Comparison of ENCODE assay signal across 28 mouse cellular contexts in the genomic region with DNA sequence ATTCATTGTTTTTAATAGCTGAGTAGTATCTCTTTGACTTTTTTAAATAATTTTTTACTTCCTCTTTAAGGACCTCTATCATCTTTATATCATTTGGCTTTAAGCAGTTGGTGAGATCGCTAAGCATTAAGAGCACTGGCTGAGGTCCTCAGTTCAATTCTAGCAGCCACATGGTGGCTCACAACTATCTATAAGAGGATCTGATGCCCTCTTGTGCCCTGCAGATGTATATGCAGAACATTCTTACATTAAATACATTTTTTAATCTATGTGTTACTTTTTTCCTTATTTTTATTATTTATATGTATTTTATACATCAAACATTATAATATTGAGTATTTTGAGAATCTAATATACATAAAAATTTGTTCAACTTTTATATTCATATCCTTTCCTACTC.
A peak's percentile ranks its signal among the peaks of the same experiment; 100 is the strongest.
DNase-seq lines count a peak whose midpoint lies in the region; ATAC-seq and TF ChIP-seq lines count a peak whose summit lies in the region.
"Had no signal": no experiment of that assay in that cellular context is flagged by ENCODE, and none has a peak within 500 bp of the region (broad histone marks: within the 10 kb centered on the region; RNA-seq: fewer than 3 reads in every experiment).

No protein-coding gene starts in this region.

- peak; percentile 5 for TF ChIP-seq RAD21 in MEL (IDR thresholded peaks at IDR 0.05; ENCODE audit: low read depth, low read length)

- no peak for TF ChIP-seq POLR2A in MEL (IDR thresholded peaks at IDR 0.05; ENCODE audit: control insufficient read depth in 1 of 2, insufficient read depth in 1 of 2, low read depth in 1 of 2, low read length in 2 of 2, poor library complexity in 1 of 2)
- TF ChIP-seq POLR2A in brain, embryonic 14.5 days (IDR thresholded peaks at IDR 0.05; ENCODE audit: borderline replicate concordance, extremely low read depth, insufficient read depth, insufficient read length, poor library complexity, severe bottlenecking): no peak

- peak in 1 of 3 experiments; percentile 33; a peak in 2 of 6 replicates for TF ChIP-seq CTCF in MEL (IDR thresholded peaks at IDR 0.05 in 2 of 3, conservative IDR thresholded peaks at IDR 0.05 in 1 of 3; ENCODE audit: control insufficient read depth in 1 of 3, insufficient read depth in 1 of 3, low read depth in 2 of 3, low read length in 3 of 3, poor library complexity in 1 of 3, severe bottlenecking in 1 of 3)
- no peak for TF ChIP-seq CTCF in brain, embryonic 14.5 days (IDR thresholded peaks at IDR 0.05; ENCODE audit: borderline replicate concordance, extremely low read depth, insufficient read depth, insufficient read length)

- no peak overlapping the region for H3K4me3 ChIP-seq in embryonic facial prominence, embryonic 14.5 days (ENCODE audit: low read depth, low read length)
- no peak overlapping the region for H3K4me3 ChIP-seq in embryonic facial prominence, embryonic 10.5 days
- H3K4me3 ChIP-seq in MEL (ENCODE audit: control insufficient read depth in 1 of 2, insufficient read depth in 1 of 2, low read depth in 2 of 2, low read length in 2 of 2): no peak overlapping the region
- H3K4me3 ChIP-seq in forebrain, embryonic 11.5 days (ENCODE audit: low read depth, low read length): no peak overlapping the region
- H3K4me3 ChIP-seq: forebrain, embryonic 10.5 days; heart, embryonic 10.5 days; hindbrain, embryonic 15.5 days; intestine, embryonic 15.5 days; limb, embryonic 12.5 days; neural tube, embryonic 12.5 days; stomach, embryonic 15.5 days had no signal

- no peak overlapping the region for H3K9ac ChIP-seq in embryonic facial prominence, embryonic 14.5 days (ENCODE audit: low read depth, low read length)
- no peak overlapping the region for H3K9ac ChIP-seq in MEL (ENCODE audit: control insufficient read depth, low read depth, low read length, poor library complexity, severe bottlenecking)
- no peak overlapping the region for H3K9ac ChIP-seq in forebrain, embryonic 11.5 days (ENCODE audit: low read length)
- H3K9ac ChIP-seq: hindbrain, embryonic 15.5 days; intestine, embryonic 15.5 days; limb, embryonic 12.5 days; neural tube, embryonic 12.5 days; stomach, embryonic 15.5 days had no signal

- H3K36me3 ChIP-seq in embryonic facial prominence, embryonic 14.5 days (ENCODE audit: control insufficient read depth, insufficient read depth, low read length): no peaks in the 10 kb centered on the region
- no peaks in the 10 kb centered on the region for H3K36me3 ChIP-seq in embryonic facial prominence, embryonic 10.5 days (replicated peaks)
- no peaks in the 10 kb centered on the region for H3K36me3 ChIP-seq in MEL (ENCODE audit: control insufficient read depth in 1 of 2, insufficient read depth in 2 of 2, low read length in 2 of 2)
- no peaks in the 10 kb centered on the region for H3K36me3 ChIP-seq in forebrain, embryonic 11.5 days (ENCODE audit: control insufficient read depth, insufficient read depth, low read length)
- H3K36me3 ChIP-seq: forebrain, embryonic 10.5 days; heart, embryonic 10.5 days; hindbrain, embryonic 15.5 days; intestine, embryonic 15.5 days; limb, embryonic 12.5 days; neural tube, embryonic 12.5 days; stomach, embryonic 15.5 days had no signal

- TF ChIP-seq EP300 in MEL (IDR thresholded peaks at IDR 0.05; ENCODE audit: low read depth in 1 of 2, low read length in 2 of 2): no peak

- peak; percentile 2 for DNase-seq in embryonic facial prominence, embryonic 14.5 days (ENCODE audit: low spot score)
- DNase-seq in embryonic facial prominence, embryonic 10.5 days (ENCODE audit: low spot score): no peak
- DNase-seq in 3T3-L1 (ENCODE audit: low read depth, low spot score): peak; percentile 3
- DNase-seq in MEL (ENCODE audit: low read depth, low spot score): peak; percentile 13
- DNase-seq in brain, embryonic 14.5 days (ENCODE audit: low read depth): peak; percentile 6
- no peak for DNase-seq in thymus, postnatal 36 days
- DNase-seq in retina, embryonic 14.5 days (ENCODE audit: low spot score): no peak
- DNase-seq in forebrain, embryonic 11.5 days (ENCODE audit: low spot score): no peak
- DNase-seq: adrenal gland, postnatal 10 days; cerebellum, adult 9-10 months; heart, postnatal 4 days; kidney, adult 8-10 months; kidney, postnatal 10 days; lung, adult 18-20 months; lung, postnatal 10 days; retina, postnatal 1 day; right cerebral cortex, postnatal 4 days; thymus, adult 18-20 months; thymus, postnatal 4 days had no signal

- H3K9me3 ChIP-seq in embryonic facial prominence, embryonic 14.5 days (ENCODE audit: control insufficient read depth, low read length): no peaks in the 10 kb centered on the region
- H3K9me3 ChIP-seq in embryonic facial prominence, embryonic 10.5 days: no peaks in the 10 kb centered on the region
- no peaks in the 10 kb centered on the region for H3K9me3 ChIP-seq in MEL (replicated peaks; ENCODE audit: insufficient read depth, low read length)
- H3K9me3 ChIP-seq in forebrain, embryonic 11.5 days (ENCODE audit: control insufficient read depth, low read length): no peaks in the 10 kb centered on the region
- H3K9me3 ChIP-seq: forebrain, embryonic 10.5 days; heart, embryonic 10.5 days; hindbrain, embryonic 15.5 days; intestine, embryonic 15.5 days; limb, embryonic 12.5 days; neural tube, embryonic 12.5 days; stomach, embryonic 15.5 days had no signal

- no peak overlapping the region for H3K27ac ChIP-seq in embryonic facial prominence, embryonic 14.5 days (replicated peaks; ENCODE audit: low read depth, low read length)
- H3K27ac ChIP-seq in embryonic facial prominence, embryonic 10.5 days (replicated peaks): no peak overlapping the region
- no peak overlapping the region for H3K27ac ChIP-seq in MEL (ENCODE audit: control insufficient read depth, low read depth, low read length)
- no peak overlapping the region for H3K27ac ChIP-seq in forebrain, embryonic 11.5 days (ENCODE audit: low read depth, low read length)
- H3K27ac ChIP-seq: forebrain, embryonic 10.5 days; heart, embryonic 10.5 days; hindbrain, embryonic 15.5 days; intestine, embryonic 15.5 days; limb, embryonic 12.5 days; neural tube, embryonic 12.5 days; stomach, embryonic 15.5 days had no signal

- H3K27me3 ChIP-seq in embryonic facial prominence, embryonic 14.5 days (replicated peaks; ENCODE audit: control insufficient read depth, insufficient read depth, low read length): no peaks in the 10 kb centered on the region
- H3K27me3 ChIP-seq in embryonic facial prominence, embryonic 10.5 days (replicated peaks; ENCODE audit: low read depth, poor library complexity, severe bottlenecking): no peaks in the 10 kb centered on the region
- H3K27me3 ChIP-seq in MEL (ENCODE audit: control insufficient read depth in 1 of 2, insufficient read depth in 2 of 2, low read length in 2 of 2): no peaks in the 10 kb centered on the region
- H3K27me3 ChIP-seq in forebrain, embryonic 11.5 days (ENCODE audit: control insufficient read depth, insufficient read depth, low read length): no peaks in the 10 kb centered on the region
- H3K27me3 ChIP-seq: hindbrain, embryonic 15.5 days; intestine, embryonic 15.5 days; limb, embryonic 12.5 days; neural tube, embryonic 12.5 days; stomach, embryonic 15.5 days had no signal

- no peaks in the 10 kb centered on the region for H3K4me1 ChIP-seq in embryonic facial prominence, embryonic 14.5 days (ENCODE audit: control insufficient read depth, insufficient read depth, low read length)
- H3K4me1 ChIP-seq in embryonic facial prominence, embryonic 10.5 days: no peaks in the 10 kb centered on the region
- H3K4me1 ChIP-seq in MEL (ENCODE audit: control insufficient read depth in 1 of 2, insufficient read depth in 2 of 2, low read length in 2 of 2): no peaks in the 10 kb centered on the region
- no peaks in the 10 kb centered on the region for H3K4me1 ChIP-seq in forebrain, embryonic 11.5 days (replicated peaks; ENCODE audit: control insufficient read depth, insufficient read depth, low read length)
- H3K4me1 ChIP-seq: forebrain, embryonic 10.5 days; heart, embryonic 10.5 days; hindbrain, embryonic 15.5 days; intestine, embryonic 15.5 days; limb, embryonic 12.5 days; neural tube, embryonic 12.5 days; stomach, embryonic 15.5 days had no signal

- no peak for ATAC-seq in embryonic facial prominence, embryonic 14.5 days (ENCODE audit: low read depth)
- no peak for ATAC-seq in forebrain, embryonic 11.5 days (replicated peaks; ENCODE audit: low FRiP score)
- ATAC-seq: intestine, embryonic 15.5 days had no signal

- 60% methylated on average over 1 of the region's 1 CpGs for WGBS in embryonic facial prominence, embryonic 14.5 days
- 61% methylated on average over 1 of the region's 1 CpGs for WGBS in embryonic facial prominence, embryonic 10.5 days
- 69% methylated on average over 1 of the region's 1 CpGs for WGBS in forebrain, embryonic 11.5 days

- H3K4me2 ChIP-seq in embryonic facial prominence, embryonic 14.5 days (ENCODE audit: low read depth, low read length): no peak overlapping the region
- no peak overlapping the region for H3K4me2 ChIP-seq in forebrain, embryonic 11.5 days (ENCODE audit: low read depth, low read length, severe bottlenecking)
- H3K4me2 ChIP-seq: hindbrain, embryonic 15.5 days; intestine, embryonic 15.5 days; limb, embryonic 12.5 days; liver, embryonic 11.5 days; midbrain, embryonic 11.5 days; neural tube, embryonic 12.5 days; stomach, embryonic 15.5 days had no signal

- H3K79me2 ChIP-seq in MEL (ENCODE audit: control insufficient read depth, insufficient read depth, low read length, poor library complexity): no peaks in the 10 kb centered on the region

TF ChIP-seq in MEL, 35 proteins besides CTCF, POLR2A, EP300 and RAD21:
- peak; percentile 44 for TF ChIP-seq SMC3 (IDR thresholded peaks at IDR 0.05; ENCODE audit: low read depth, low read length)
- TF ChIP-seq MAZ (IDR thresholded peaks at IDR 0.05; ENCODE audit: low read depth, low read length): no peak

Comparison
In these comparisons a context has a peak if more than half of its experiments do, and no peak if none do; other contexts are left out.
1. DNase-seq: peak in embryonic facial prominence, embryonic 14.5 days (single experiment), 3T3-L1 (single experiment), MEL (single experiment) and brain, embryonic 14.5 days (single experiment); none in embryonic facial prominence, embryonic 10.5 days (single experiment), thymus, postnatal 36 days (0 of 2), retina, embryonic 14.5 days (single experiment) and forebrain, embryonic 11.5 days (single experiment).